Mouse (Mus musculus): ENCODE data around the gene Tspan9. TPM values are rescaled to one million over a fixed set of nuclear protein-coding genes. Genes with fewer than 3 reads are reported as not detected.

The Tspan9 gene
- polyA plus RNA-seq, 1 experiment from 2014 or later = 25.8 TPM

DNA sequence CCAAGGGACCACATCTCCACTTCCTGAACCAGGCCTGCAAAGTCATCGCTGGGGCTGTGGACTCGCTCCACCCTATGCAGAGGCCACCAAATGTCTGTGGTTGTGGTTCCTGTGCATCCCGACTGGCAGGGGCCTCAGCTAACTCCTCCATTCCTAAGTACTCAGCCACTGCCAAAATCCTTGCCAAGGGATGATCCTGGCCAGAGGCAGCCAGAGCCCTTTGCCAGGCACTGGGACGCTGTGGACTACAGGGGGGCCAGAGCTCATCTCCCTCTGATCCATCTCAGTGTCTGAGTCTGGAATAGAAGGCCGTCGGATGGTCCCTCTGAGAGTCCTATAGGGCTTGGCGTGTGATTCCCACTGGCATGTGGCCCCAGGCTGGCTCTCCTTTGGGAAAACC is 193.5 kb downstream of the Tspan9 start:
- 57% methylated on average over 7 of the region's 7 CpGs for WGBS (ENCODE audit: insufficient replicate concordance)
- no peaks in the 10 kb centered on the region for H3K9me3 ChIP-seq (replicated peaks; ENCODE audit: control insufficient read depth, low read length)
- no peaks in the 10 kb centered on the region for H3K4me1 ChIP-seq (ENCODE audit: control insufficient read depth, low read depth, low read length)
- H3K27ac ChIP-seq (ENCODE audit: low read length) = no peak overlapping the region
- H3K27me3 ChIP-seq (ENCODE audit: control insufficient read depth, insufficient read depth, low read depth, low read length) = no peaks in the 10 kb centered on the region
- no peak overlapping the region for H3K4me2 ChIP-seq (ENCODE audit: low read depth, low read length)
- H3K36me3 ChIP-seq (ENCODE audit: control insufficient read depth, insufficient read depth) = no peaks in the 10 kb centered on the region
- ATAC-seq (ENCODE audit: low read depth) = no peak
- H3K9ac ChIP-seq (ENCODE audit: low read depth, low read length) = no peak overlapping the region
- H3K4me3 ChIP-seq (ENCODE audit: low read depth, low read length) = no peak overlapping the region

GRCm38 (mm10) chr6:127948656-127949055 is 194.7 kb downstream of the Tspan9 start:
- no peak overlapping the region for H3K9ac ChIP-seq (ENCODE audit: low read depth, low read length)
- no peak for ATAC-seq (ENCODE audit: low read depth)
- no peaks in the 10 kb centered on the region for H3K36me3 ChIP-seq (ENCODE audit: control insufficient read depth, insufficient read depth)
- no peaks in the 10 kb centered on the region for H3K27me3 ChIP-seq (ENCODE audit: control insufficient read depth, insufficient read depth, low read depth, low read length)
- 65% methylated on average over 9 of the region's 9 CpGs for WGBS (ENCODE audit: insufficient replicate concordance)
- H3K4me3 ChIP-seq (ENCODE audit: low read depth, low read length) = no peak overlapping the region
- H3K4me2 ChIP-seq (ENCODE audit: low read depth, low read length) = no peak overlapping the region
- H3K4me1 ChIP-seq (ENCODE audit: control insufficient read depth, low read depth, low read length) = no peaks in the 10 kb centered on the region
- H3K27ac ChIP-seq (ENCODE audit: low read length) = no peak overlapping the region
- no peaks in the 10 kb centered on the region for H3K9me3 ChIP-seq (replicated peaks; ENCODE audit: control insufficient read depth, low read length)

DNA sequence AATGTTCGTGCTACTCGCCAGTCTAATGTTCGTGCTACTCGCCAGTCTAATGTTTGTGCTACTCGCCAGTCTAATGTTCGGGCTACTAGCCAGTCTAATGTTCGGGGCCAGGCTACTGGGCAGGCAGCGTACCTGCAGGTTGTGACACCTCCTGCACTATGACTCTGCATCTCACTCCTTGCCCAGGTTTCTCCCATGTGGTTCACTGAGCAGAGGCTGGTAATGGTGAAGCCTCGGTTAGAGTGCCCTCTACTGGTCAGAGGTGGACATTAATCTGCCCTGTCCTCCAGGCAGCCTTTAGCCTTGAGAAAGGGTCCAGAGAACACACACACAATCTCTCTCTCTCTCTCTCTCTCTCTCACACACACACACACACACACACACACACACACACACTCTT is 197.7 kb downstream of the Tspan9 start:
- Histone ChIP-seq H3K27me3 (ENCODE audit: control insufficient read depth, insufficient read depth, low read depth, low read length) (no peaks in the 10 kb centered on the region), H3K4me1 (ENCODE audit: control insufficient read depth, low read depth, low read length) (no peaks in the 10 kb centered on the region), H3K9me3 (replicated peaks; ENCODE audit: control insufficient read depth, low read length) (no peaks in the 10 kb centered on the region), H3K27ac (ENCODE audit: low read length) (no peak overlapping the region), H3K4me3 (ENCODE audit: low read depth, low read length) (no peak overlapping the region), H3K9ac (ENCODE audit: low read depth, low read length) (no peak overlapping the region), H3K4me2 (ENCODE audit: low read depth, low read length) (no peak overlapping the region), H3K36me3 (ENCODE audit: control insufficient read depth, insufficient read depth) (no peaks in the 10 kb centered on the region)
- no peak for ATAC-seq (ENCODE audit: low read depth)
- WGBS (ENCODE audit: insufficient replicate concordance) = 51% methylated on average over 9 of the region's 9 CpGs

GRCm38 (mm10) chr6:127942421-127942820 is 201.0 kb downstream of the Tspan9 start:
- Histone ChIP-seq H3K9ac (ENCODE audit: low read depth, low read length) (no peak overlapping the region), H3K9me3 (replicated peaks; ENCODE audit: control insufficient read depth, low read length) (no peaks in the 10 kb centered on the region), H3K4me3 (ENCODE audit: low read depth, low read length) (no peak overlapping the region), H3K27ac (ENCODE audit: low read length) (no peak overlapping the region), H3K27me3 (ENCODE audit: control insufficient read depth, insufficient read depth, low read depth, low read length) (no peaks in the 10 kb centered on the region), H3K4me1 (ENCODE audit: control insufficient read depth, low read depth, low read length) (no peaks in the 10 kb centered on the region), H3K4me2 (ENCODE audit: low read depth, low read length) (no peak overlapping the region), H3K36me3 (ENCODE audit: control insufficient read depth, insufficient read depth) (no peaks in the 10 kb centered on the region)
- no peak for ATAC-seq (ENCODE audit: low read depth)
- WGBS (ENCODE audit: insufficient replicate concordance) = 74% methylated on average over 8 of the region's 8 CpGs

DNA sequence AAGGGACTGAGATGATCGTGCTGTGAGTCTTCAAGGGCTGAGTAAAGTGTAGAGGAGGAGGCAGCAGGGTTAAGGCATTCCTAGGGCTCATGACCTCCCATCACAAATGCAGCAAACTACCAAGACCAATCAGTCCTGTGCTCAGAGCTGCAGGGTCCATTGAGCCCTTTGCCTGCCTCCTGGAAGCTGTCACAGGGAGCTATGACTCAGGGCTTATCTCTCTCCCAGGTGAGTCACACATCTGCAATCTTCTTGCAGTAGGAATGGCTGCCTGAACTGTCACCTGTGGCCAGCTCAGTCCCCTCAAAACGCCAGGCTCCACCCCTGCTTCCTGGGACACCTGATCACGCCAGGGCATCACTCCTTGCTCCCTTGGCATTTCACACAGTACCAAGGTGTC is 208.3 kb downstream of the Tspan9 start:
- H3K36me3 ChIP-seq (ENCODE audit: control insufficient read depth, insufficient read depth) = no peaks in the 10 kb centered on the region
- 44% methylated on average over 3 of the region's 3 CpGs for WGBS (ENCODE audit: insufficient replicate concordance)

GRCm38 (mm10) chr6:127933841-127934240 is 209.6 kb downstream of the Tspan9 start:
- H3K4me1 ChIP-seq (ENCODE audit: control insufficient read depth, low read depth, low read length) = no peaks in the 10 kb centered on the region
- no peak for ATAC-seq (ENCODE audit: low read depth)

More for the DNA sequence above, 208.3 kb downstream of the Tspan9 start:
- Histone ChIP-seq H3K4me2 (ENCODE audit: low read depth, low read length) (no peak overlapping the region), H3K9me3 (replicated peaks; ENCODE audit: control insufficient read depth, low read length) (0 out of 2 replicates have a peak, but pooled peaks cover 2% of the 10 kb centered on the region), H3K4me3 (ENCODE audit: low read depth, low read length) (no peak overlapping the region), H3K4me1 (ENCODE audit: control insufficient read depth, low read depth, low read length) (no peaks in the 10 kb centered on the region), H3K27ac (ENCODE audit: low read length) (no peak overlapping the region), H3K27me3 (ENCODE audit: control insufficient read depth, insufficient read depth, low read depth, low read length) (no peaks in the 10 kb centered on the region), H3K9ac (ENCODE audit: low read depth, low read length) (no peak overlapping the region)
- ATAC-seq (ENCODE audit: low read depth) = no peak

GRCm38 (mm10) chr6:127932697-127933096 is 210.7 kb downstream of the Tspan9 start:
- no peak overlapping the region for H3K4me3 ChIP-seq (ENCODE audit: low read depth, low read length)
- whole genome bisulfite sequencing (ENCODE audit: insufficient replicate concordance) = 43% methylated on average over 5 of the region's 5 CpGs
- no peaks in the 10 kb centered on the region for H3K4me1 ChIP-seq (ENCODE audit: control insufficient read depth, low read depth, low read length)
- H3K9ac ChIP-seq (ENCODE audit: low read depth, low read length) = no peak overlapping the region
- no peaks in the 10 kb centered on the region for H3K27me3 ChIP-seq (ENCODE audit: control insufficient read depth, insufficient read depth, low read depth, low read length)
- no peak for ATAC-seq (ENCODE audit: low read depth)
- H3K27ac ChIP-seq (ENCODE audit: low read length) = no peak overlapping the region
- no peak overlapping the region for H3K4me2 ChIP-seq (ENCODE audit: low read depth, low read length)
- no peaks in the 10 kb centered on the region for H3K36me3 ChIP-seq (ENCODE audit: control insufficient read depth, insufficient read depth)
- H3K9me3 ChIP-seq (replicated peaks; ENCODE audit: control insufficient read depth, low read length) = 0 out of 2 replicates have a peak, but pooled peaks cover 2% of the 10 kb centered on the region

More at GRCm38 (mm10) chr6:127933841-127934240, 209.6 kb downstream of the Tspan9 start:
- no peak overlapping the region for H3K4me3 ChIP-seq (ENCODE audit: low read depth, low read length)
- 0 out of 2 replicates have a peak, but pooled peaks cover 2% of the 10 kb centered on the region for H3K9me3 ChIP-seq (replicated peaks; ENCODE audit: control insufficient read depth, low read length)
- H3K4me2 ChIP-seq (ENCODE audit: low read depth, low read length) = no peak overlapping the region
- H3K27ac ChIP-seq (ENCODE audit: low read length) = no peak overlapping the region
- no peak overlapping the region for H3K9ac ChIP-seq (ENCODE audit: low read depth, low read length)
- WGBS (ENCODE audit: insufficient replicate concordance) = 69% methylated on average over 5 of the region's 5 CpGs
- no peaks in the 10 kb centered on the region for H3K36me3 ChIP-seq (ENCODE audit: control insufficient read depth, insufficient read depth)
- no peaks in the 10 kb centered on the region for H3K27me3 ChIP-seq (ENCODE audit: control insufficient read depth, insufficient read depth, low read depth, low read length)

DNA sequence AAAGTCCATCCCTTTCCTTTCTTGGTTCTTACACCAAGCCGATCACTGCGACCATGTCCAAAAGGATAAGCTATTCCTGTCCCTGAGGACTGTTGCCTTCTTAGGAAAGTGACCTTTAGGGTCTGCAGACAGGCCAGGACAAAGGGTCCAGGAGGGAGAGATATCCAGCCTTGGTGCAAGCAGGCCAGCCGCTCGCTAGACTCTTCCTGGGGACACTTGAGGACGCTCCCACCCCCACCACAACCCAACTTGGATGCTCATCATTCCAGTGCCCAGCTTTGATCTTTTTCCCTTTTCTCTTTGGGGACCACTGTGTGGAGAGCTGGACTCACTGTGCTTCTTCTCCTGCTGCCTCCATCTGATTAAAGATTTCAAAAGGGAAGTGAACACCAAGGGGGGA is 214.7 kb downstream of the Tspan9 start:
- Histone ChIP-seq H3K27ac (ENCODE audit: low read length) (no peak overlapping the region), H3K36me3 (ENCODE audit: control insufficient read depth, insufficient read depth) (no peaks in the 10 kb centered on the region), H3K4me1 (ENCODE audit: control insufficient read depth, low read depth, low read length) (no peaks in the 10 kb centered on the region), H3K4me2 (ENCODE audit: low read depth, low read length) (no peak overlapping the region), H3K9me3 (replicated peaks; ENCODE audit: control insufficient read depth, low read length) (0 out of 2 replicates have a peak, but pooled peaks cover under 1% of the 10 kb centered on the region), H3K4me3 (ENCODE audit: low read depth, low read length) (no peak overlapping the region), H3K27me3 (ENCODE audit: control insufficient read depth, insufficient read depth, low read depth, low read length) (no peaks in the 10 kb centered on the region), H3K9ac (ENCODE audit: low read depth, low read length) (no peak overlapping the region)
- 76% methylated on average over 5 of the region's 5 CpGs for WGBS (ENCODE audit: insufficient replicate concordance)
- ATAC-seq (ENCODE audit: low read depth) = no peak

DNA sequence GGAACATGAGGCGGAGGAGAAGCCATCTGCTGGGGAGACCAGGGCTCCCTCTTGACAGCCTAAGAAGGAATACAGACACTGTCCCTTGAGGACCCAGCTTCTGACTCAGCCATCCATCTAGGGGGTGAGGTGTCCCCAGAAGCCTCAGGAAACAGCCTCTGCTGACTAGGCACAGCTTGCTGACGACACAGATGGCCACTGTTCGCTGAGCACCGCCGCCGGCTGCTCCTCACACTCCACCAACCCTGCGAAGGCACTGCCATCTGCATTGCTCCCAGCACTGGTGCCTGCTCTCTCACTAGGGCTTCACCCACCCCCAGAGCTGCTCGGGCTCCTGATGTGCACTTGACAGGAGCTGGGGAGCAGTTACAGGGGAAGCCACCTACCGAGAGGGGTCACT is 217.5 kb downstream of the Tspan9 start:
- WGBS (ENCODE audit: insufficient replicate concordance) = 39% methylated on average over 9 of the region's 9 CpGs
- no peaks in the 10 kb centered on the region for H3K9me3 ChIP-seq (replicated peaks; ENCODE audit: control insufficient read depth, low read length)
- H3K4me2 ChIP-seq (ENCODE audit: low read depth, low read length) = no peak overlapping the region
- no peak overlapping the region for H3K27ac ChIP-seq (ENCODE audit: low read length)
- H3K27me3 ChIP-seq (ENCODE audit: control insufficient read depth, insufficient read depth, low read depth, low read length) = no peaks in the 10 kb centered on the region; the same call in 1 of the 2 replicates
- no peak for ATAC-seq (ENCODE audit: low read depth)
- H3K9ac ChIP-seq (ENCODE audit: low read depth, low read length) = no peak overlapping the region
- H3K4me3 ChIP-seq (ENCODE audit: low read depth, low read length) = no peak overlapping the region
- no peaks in the 10 kb centered on the region for H3K4me1 ChIP-seq (ENCODE audit: control insufficient read depth, low read depth, low read length)
- no peaks in the 10 kb centered on the region for H3K36me3 ChIP-seq (ENCODE audit: control insufficient read depth, insufficient read depth)

Measured in liver, embryonic 16.5 days (tissue).